Mouse (Mus musculus) lung, postnatal 14 days (tissue): ENCODE results near the gene Mtg2.
A peak's percentile ranks its signal among the peaks of the same experiment; 100 is the strongest.

Source experiments
- DNase-seq: peaks from one replicate; pipeline ENCODE4 v3.0.0; 2021

Mtg2 gene

GRCm38 (mm10) chr2:180070481-180071453, at the start of gene Mtg2:
Gene Mtg2 (plus strand): TSS chr2:180070588.
- DNase-seq: peak; percentile 94

GRCm38 (mm10) chr2:180020919-180021318, 49.5 kb upstream of the Mtg2 start:
- no peak for DNase-seq

- DNase-seq: no peak
Measured at GRCm38 (mm10) chr2:180022751-180023150, 47.6 kb upstream of the Mtg2 start.

GRCm38 (mm10) chr2:180024401-180025098, 45.8 kb upstream of the Mtg2 start, which contains the start of gene Lsm14b:
Gene Lsm14b (plus strand): TSS chr2:180024987.
- peak; percentile 98 for DNase-seq

- peak; percentile 16 for DNase-seq
Measured at GRCm38 (mm10) chr2:180025135-180025860, 45.1 kb upstream of the Mtg2 start.

GRCm38 (mm10) chr2:180025861-180026200, 44.6 kb upstream of the Mtg2 start:
- DNase-seq: no peak

GRCm38 (mm10) chr2:180027768-180028167, 42.6 kb upstream of the Mtg2 start:
- DNase-seq: no peak

GRCm38 (mm10) chr2:180031270-180031669, 39.1 kb upstream of the Mtg2 start:
- no peak for DNase-seq

- no peak for DNase-seq
Measured at GRCm38 (mm10) chr2:180032925-180033324, 37.5 kb upstream of the Mtg2 start.

GRCm38 (mm10) chr2:180033956-180034355, 36.4 kb upstream of the Mtg2 start:
- DNase-seq: no peak

- DNase-seq: no peak
Measured at GRCm38 (mm10) chr2:180034753-180035152, 35.6 kb upstream of the Mtg2 start.

- no peak for DNase-seq
Measured at GRCm38 (mm10) chr2:180040406-180040805, 30.0 kb upstream of the Mtg2 start.

GRCm38 (mm10) chr2:180041577-180042255, 28.7 kb upstream of the Mtg2 start:
- DNase-seq: peak; percentile 25

- peak; percentile 90 for DNase-seq
Measured at GRCm38 (mm10) chr2:180042256-180042857, 28.0 kb upstream of the Mtg2 start, which contains the start of the genes Psma7 and Ss18l1. Gene Psma7 (minus strand): TSS chr2:180042433. Gene Ss18l1 (plus strand): TSS chr2:180042509.

GRCm38 (mm10) chr2:180042858-180043515, 27.4 kb upstream of the Mtg2 start:
- peak; percentile 51 for DNase-seq

- DNase-seq: peak; percentile 67
Measured at GRCm38 (mm10) chr2:180045283-180045682, 25.1 kb upstream of the Mtg2 start.

GRCm38 (mm10) chr2:180047580-180047979, 22.8 kb upstream of the Mtg2 start:
- no peak for DNase-seq

- DNase-seq: no peak
Measured at GRCm38 (mm10) chr2:180047980-180048635, 22.3 kb upstream of the Mtg2 start.

- DNase-seq: peak; percentile 91
Measured at GRCm38 (mm10) chr2:180050986-180051385, 19.4 kb upstream of the Mtg2 start.

GRCm38 (mm10) chr2:180051986-180052733, 18.2 kb upstream of the Mtg2 start:
- DNase-seq: peak; percentile 44
